In genomic region chr7:90150311-90150710, GRCm38 (mm10) we compare ENCODE assay signal across 9 mouse cellular contexts. TPM values are rescaled to one million over a fixed set of nuclear protein-coding genes. Genes with fewer than 3 reads are reported as not detected.
DNase-seq lines count a peak whose midpoint lies in the region; ATAC-seq and TF ChIP-seq lines count a peak whose summit lies in the region.
"Had no signal": no experiment of that assay in that cellular context is flagged by ENCODE, and none has a peak within 500 bp of the region (broad histone marks: within the 10 kb centered on the region; RNA-seq: fewer than 3 reads in every experiment).

No protein-coding gene starts in this region.

- DNase-seq in limb, embryonic 11.5 days (ENCODE audit: low spot score) = peak; percentile 40
- DNase-seq in limb, embryonic 10.5 days (ENCODE audit: low spot score) = no peak
- DNase-seq in layer of hippocampus, postnatal 10 days (ENCODE audit: low spot score in 2 of 2) = peak; percentile 47 to 59
- peak; percentile 57 to 69 for DNase-seq in spleen, postnatal 4 days (ENCODE audit: low spot score in 2 of 2)

- peak; percentile 70; the same call in 1 of the 2 replicates for ATAC-seq in limb, embryonic 11.5 days (ENCODE audit: insufficient number of reproducible peaks, low FRiP score, low TSS enrichment, low read depth)
- ATAC-seq in forebrain, embryonic 12.5 days (ENCODE audit: low FRiP score) = peak; percentile 74; the same call in 1 of the 2 replicates
- ATAC-seq in hematopoietic stem cell, adult 5-6 weeks (replicated peaks in 1 of 2; ENCODE audit: insufficient read depth in 1 of 2, low FRiP score in 2 of 2, low TSS enrichment in 1 of 2, low read depth in 1 of 2, poor library complexity in 2 of 2, severe bottlenecking in 2 of 2) = peak; percentile 88 to 89
- peak; percentile 82 for ATAC-seq in midbrain, embryonic 12.5 days (ENCODE audit: low FRiP score, low read depth)

- 56% methylated on average over 2 of the region's 2 CpGs for WGBS in limb, embryonic 11.5 days
- 61% methylated on average over 2 of the region's 2 CpGs for WGBS in limb, embryonic 10.5 days
- 49% methylated on average over 2 of the region's 2 CpGs for WGBS in bone marrow, adult 2 months
- WGBS in forebrain, embryonic 12.5 days = 51% methylated on average over 2 of the region's 2 CpGs
- WGBS in midbrain, embryonic 12.5 days = 46% methylated on average over 2 of the region's 2 CpGs

- H3K9ac ChIP-seq in limb, embryonic 11.5 days (ENCODE audit: low read length) = no peak overlapping the region
- H3K9ac ChIP-seq in forebrain, embryonic 12.5 days = no peak overlapping the region
- no peak overlapping the region for H3K9ac ChIP-seq in midbrain, embryonic 12.5 days (replicated peaks)
- H3K9ac ChIP-seq: limb, embryonic 15.5 days had no signal

- no peak for TF ChIP-seq POLR2A in bone marrow, adult 2 months (IDR thresholded peaks at IDR 0.05; ENCODE audit: borderline replicate concordance, control insufficient read depth, low read depth, low read length)

- no peaks in the 10 kb centered on the region for H3K27me3 ChIP-seq in limb, embryonic 11.5 days (ENCODE audit: control insufficient read depth, insufficient read depth, low read length)
- no peaks in the 10 kb centered on the region for H3K27me3 ChIP-seq in limb, embryonic 10.5 days (ENCODE audit: low read depth, poor library complexity, severe bottlenecking)
- no peaks in the 10 kb centered on the region for H3K27me3 ChIP-seq in forebrain, embryonic 12.5 days
- no peaks in the 10 kb centered on the region for H3K27me3 ChIP-seq in midbrain, embryonic 12.5 days
- H3K27me3 ChIP-seq: limb, embryonic 15.5 days had no signal

- H3K36me3 ChIP-seq in limb, embryonic 11.5 days (ENCODE audit: control insufficient read depth, insufficient read depth, low read length) = no peaks in the 10 kb centered on the region
- H3K36me3 ChIP-seq in limb, embryonic 10.5 days = no peaks in the 10 kb centered on the region
- H3K36me3 ChIP-seq in forebrain, embryonic 12.5 days (replicated peaks) = no peaks in the 10 kb centered on the region
- no peaks in the 10 kb centered on the region for H3K36me3 ChIP-seq in midbrain, embryonic 12.5 days
- H3K36me3 ChIP-seq: limb, embryonic 15.5 days had no signal

- no peak overlapping the region for H3K27ac ChIP-seq in limb, embryonic 11.5 days (replicated peaks; ENCODE audit: low read depth, low read length)
- no peak overlapping the region for H3K27ac ChIP-seq in limb, embryonic 10.5 days
- H3K27ac ChIP-seq in bone marrow, adult 2 months (ENCODE audit: control insufficient read depth, insufficient read depth, low read depth, low read length, poor library complexity) = no peak overlapping the region
- H3K27ac ChIP-seq in forebrain, embryonic 12.5 days = no peak overlapping the region
- no peak overlapping the region for H3K27ac ChIP-seq in midbrain, embryonic 12.5 days (replicated peaks)
- H3K27ac ChIP-seq: limb, embryonic 15.5 days had no signal

- peak; percentile 76 for TF ChIP-seq CTCF in bone marrow, adult 2 months (IDR thresholded peaks at IDR 0.05; ENCODE audit: control insufficient read depth, insufficient read depth, low read length)

- no peaks in the 10 kb centered on the region for H3K9me3 ChIP-seq in limb, embryonic 11.5 days (ENCODE audit: control insufficient read depth, low read length)
- H3K9me3 ChIP-seq in limb, embryonic 10.5 days (replicated peaks) = no peaks in the 10 kb centered on the region
- no peaks in the 10 kb centered on the region for H3K9me3 ChIP-seq in forebrain, embryonic 12.5 days
- no peaks in the 10 kb centered on the region for H3K9me3 ChIP-seq in midbrain, embryonic 12.5 days
- H3K9me3 ChIP-seq: limb, embryonic 15.5 days had no signal

- no peak overlapping the region for H3K4me2 ChIP-seq in limb, embryonic 11.5 days (ENCODE audit: low read depth, severe bottlenecking)
- no peak overlapping the region for H3K4me2 ChIP-seq in forebrain, embryonic 12.5 days
- H3K4me2 ChIP-seq in midbrain, embryonic 12.5 days (replicated peaks) = no peak overlapping the region
- H3K4me2 ChIP-seq: limb, embryonic 15.5 days had no signal

- no peak overlapping the region for H3K4me3 ChIP-seq in limb, embryonic 11.5 days (ENCODE audit: low read depth, low read length)
- H3K4me3 ChIP-seq in limb, embryonic 10.5 days = no peak overlapping the region
- no peak overlapping the region for H3K4me3 ChIP-seq in bone marrow, adult 2 months (replicated peaks; ENCODE audit: control insufficient read depth, low read depth, low read length)
- no peak overlapping the region for H3K4me3 ChIP-seq in forebrain, embryonic 12.5 days (replicated peaks)
- H3K4me3 ChIP-seq in midbrain, embryonic 12.5 days = no peak overlapping the region
- H3K4me3 ChIP-seq: limb, embryonic 15.5 days had no signal

- H3K4me1 ChIP-seq in limb, embryonic 11.5 days (ENCODE audit: control insufficient read depth, insufficient read depth, low read length) = no peaks in the 10 kb centered on the region
- H3K4me1 ChIP-seq in limb, embryonic 10.5 days = peaks cover 6% of the 10 kb centered on the region; the same call in 1 of the 2 replicates
- peaks cover 5% of the 10 kb centered on the region for H3K4me1 ChIP-seq in bone marrow, adult 2 months (ENCODE audit: control insufficient read depth, insufficient read depth, low read length)
- H3K4me1 ChIP-seq in forebrain, embryonic 12.5 days = peaks cover 7% of the 10 kb centered on the region; the same call in 1 of the 2 replicates
- 0 out of 2 replicates have a peak, but pooled peaks cover 4% of the 10 kb centered on the region for H3K4me1 ChIP-seq in midbrain, embryonic 12.5 days

RNA-seq across cellular contexts. Expression of gene Picalm, which starts 20.3 kb away (rescaled TPM):
- polyA plus RNA-seq in limb, embryonic 11.5 days (2014; fragmentation: Nextera tagmentation; extraction: Ambion mirVana) = 34.0 and 35.4 TPM in 2 replicates
- polyA plus RNA-seq in limb, embryonic 10.5 days (2016; fragmentation: Nextera tagmentation; extraction: Ambion mirVana) = 20.6 and 25.4 TPM in 2 replicates
- polyA plus RNA-seq in bone marrow, adult 2 months (2011; ENCODE audit: insufficient read depth, insufficient read length, low replicate concordance, missing spikeins) = 185 and 222 TPM in 2 replicates
- polyA plus RNA-seq in forebrain, embryonic 12.5 days (2016; fragmentation: Nextera tagmentation; extraction: Ambion mirVana) = 43.9 and 47.6 TPM in 2 replicates
- total RNA-seq in hematopoietic stem cell, adult 5-6 weeks (2017) = 157 and 219 TPM in 2 replicates
- total RNA-seq in layer of hippocampus, postnatal 10 days (2021) = 100 to 1,000 TPM; 196 to 214 TPM
- polyA plus RNA-seq in midbrain, embryonic 12.5 days (2016; fragmentation: Nextera tagmentation; extraction: Ambion mirVana) = 44.5 and 53.2 TPM in 2 replicates
